Mouse (Mus musculus): ENCODE results near the gene Rbm34.
"Not testable (repeated sequence)": the region's sequence is repeated elsewhere in the genome, so short reads cannot be mapped to it uniquely, and the experiment has no call there.

The Rbm34 gene

GRCm38 (mm10) chr8:126970579-126971313 is at the start of gene Rbm34:
Rbm34 (minus strand) TSS chr8:126971071.
- DNase-seq (ENCODE audit: low read depth, low spot score), result peak; percentile 99

- peak; percentile 39 for DNase-seq (ENCODE audit: low read depth, low spot score)
Observed at GRCm38 (mm10) chr8:127011668-127012067, 40.8 kb upstream of the Rbm34 start.

- DNase-seq (ENCODE audit: low read depth, low spot score), result no peak
Observed at GRCm38 (mm10) chr8:126994506-126994905, 23.6 kb upstream of the Rbm34 start.

GRCm38 (mm10) chr8:126989363-126990153 is 18.7 kb upstream of the Rbm34 start:
- peak; percentile 79 for DNase-seq (ENCODE audit: low read depth, low spot score)

GRCm38 (mm10) chr8:126988346-126989006 is 17.6 kb upstream of the Rbm34 start:
- DNase-seq (ENCODE audit: low read depth, low spot score), result no peak

GRCm38 (mm10) chr8:126986495-126986894 is 15.6 kb upstream of the Rbm34 start:
- DNase-seq (ENCODE audit: low read depth, low spot score), result peak; percentile 96

- DNase-seq (ENCODE audit: low read depth, low spot score), result peak; percentile 61
Observed at GRCm38 (mm10) chr8:126980046-126980445, 9.2 kb upstream of the Rbm34 start.

GRCm38 (mm10) chr8:126979091-126979920 is 8.4 kb upstream of the Rbm34 start:
- peak; percentile 68 for DNase-seq (ENCODE audit: low read depth, low spot score)

- not testable (repeated sequence) for DNase-seq (ENCODE audit: low read depth, low spot score)
Observed at GRCm38 (mm10) chr8:126978535-126978934, 7.7 kb upstream of the Rbm34 start.

- DNase-seq (ENCODE audit: low read depth, low spot score), result no peak
Observed at GRCm38 (mm10) chr8:126978028-126978427, 7.2 kb upstream of the Rbm34 start.

- DNase-seq (ENCODE audit: low read depth, low spot score), result no peak
Observed at GRCm38 (mm10) chr8:126976608-126977348, 5.9 kb upstream of the Rbm34 start.

GRCm38 (mm10) chr8:126975706-126976105 is 4.8 kb upstream of the Rbm34 start:
- peak; percentile 72 for DNase-seq (ENCODE audit: low read depth, low spot score)

GRCm38 (mm10) chr8:126974511-126974910 is 3.6 kb upstream of the Rbm34 start:
- DNase-seq (ENCODE audit: low read depth, low spot score), result no peak

GRCm38 (mm10) chr8:126973686-126974265 is 2.9 kb upstream of the Rbm34 start:
- no peak for DNase-seq (ENCODE audit: low read depth, low spot score)

GRCm38 (mm10) chr8:126972649-126973048 is 1.8 kb upstream of the Rbm34 start:
- no peak for DNase-seq (ENCODE audit: low read depth, low spot score)

- DNase-seq (ENCODE audit: low read depth, low spot score), result peak; percentile 42
Observed at GRCm38 (mm10) chr8:126972102-126972501, 1.2 kb upstream of the Rbm34 start.

- DNase-seq (ENCODE audit: low read depth, low spot score), result no peak
Observed at GRCm38 (mm10) chr8:126971314-126971664, 418 bp upstream of the Rbm34 start.

GRCm38 (mm10) chr8:126969546-126969945 is 1.3 kb downstream of the Rbm34 start:
- no peak for DNase-seq (ENCODE audit: low read depth, low spot score)

- peak; percentile 50 for DNase-seq (ENCODE audit: low read depth, low spot score)
Observed at GRCm38 (mm10) chr8:126968107-126968506, 2.8 kb downstream of the Rbm34 start.

GRCm38 (mm10) chr8:126965246-126965645 is 5.6 kb downstream of the Rbm34 start:
- no peak for DNase-seq (ENCODE audit: low read depth, low spot score)
